Mouse (Mus musculus) embryonic facial prominence, embryonic 14.5 days (tissue): ENCODE results near the gene Slc35g3. TPM values are rescaled to one million over a fixed set of nuclear protein-coding genes. Genes with fewer than 3 reads are reported as not detected.
A peak's percentile ranks its signal among the peaks of the same experiment; 100 is the strongest.

ENCODE experiments used
- ATAC-seq: fragments of 200-750 bp; cut with Nextera tagmentation; 2 replicates; pipeline ENCODE4 v1.8.0; 2017; ENCODE audit warnings: low read depth, moderate number of reproducible peaks, moderate TSS enrichment
- DNase-seq: peaks from one replicate; pipeline ENCODE4 v3.0.0-alpha.2; 2015; ENCODE audit warnings: low spot score
- H3K27ac ChIP-seq: fragments of 300-500 bp; sonication (generic); replicated peaks from 2 replicates; pipeline ENCODE4 v1.5.1; 2014; ENCODE audit warnings: low read depth, mild to moderate bottlenecking, low read length, moderate library complexity
- H3K27me3 ChIP-seq: fragments of 300-500 bp; sonication (generic); replicated peaks from 2 replicates; pipeline ENCODE4 v1.6.1; 2014; ENCODE audit warnings: low read length; ENCODE audit not compliant: control insufficient read depth, insufficient read depth
- H3K36me3 ChIP-seq: fragments of 300-500 bp; sonication (generic); 2 replicates; pipeline ENCODE4 v1.6.1; 2014; ENCODE audit warnings: low read length, mixed read lengths; ENCODE audit not compliant: control insufficient read depth, insufficient read depth
- H3K4me1 ChIP-seq: fragments of 300-500 bp; sonication (generic); 2 replicates; pipeline ENCODE4 v1.6.1; 2014; ENCODE audit warnings: antibody characterized with exemption, low read length; ENCODE audit not compliant: control insufficient read depth, insufficient read depth
- H3K4me2 ChIP-seq: fragments of 300-500 bp; sonication (generic); 2 replicates; pipeline ENCODE4 v1.6.1; 2014; ENCODE audit warnings: low read depth, mild to moderate bottlenecking, low read length, moderate library complexity, mixed read lengths
- H3K4me3 ChIP-seq: fragments of 300-500 bp; sonication (generic); 2 replicates; pipeline ENCODE4 v1.5.1; 2014; ENCODE audit warnings: low read depth, mild to moderate bottlenecking, low read length
- H3K9ac ChIP-seq: fragments of 300-500 bp; sonication (generic); 2 replicates; pipeline ENCODE4 v1.6.1; 2014; ENCODE audit warnings: low read depth, mild to moderate bottlenecking, low read length, moderate library complexity, mixed read lengths
- H3K9me3 ChIP-seq: fragments of 300-500 bp; sonication (generic); 2 replicates; pipeline ENCODE4 v1.6.1; 2016; ENCODE audit warnings: low read length; ENCODE audit not compliant: control insufficient read depth
- WGBS: fragments of 180-500 bp; shearing (Covaris S2); extraction: QIAGEN DNeasy Blood & Tissue Kit; methylation state at CpG from one replicate; pipeline ENCODE4 v1.1.7; 2014; 5-methylcytosine and 5-hydroxymethylcytosine counted together
- polyA plus RNA-seq: library from polyadenylated mRNA; unstranded; fragments of >200 nt; fragmentation: Nextera tagmentation; extraction: Ambion mirVana; gene quantifications from 2 replicates; pipeline ENCODE4 v1.2.1, GENCODE M21; 2014

Slc35g3 gene
- polyA plus RNA-seq, 1 experiment from 2014 or later: not detected

- no peak for DNase-seq
Observed at GRCm38 (mm10) chr11:69763551-69763950, 1.8 kb upstream of the Slc35g3 start.

GRCm38 (mm10) chr11:69760901-69761200 lies 917 bp downstream of the Slc35g3 start:
- DNase-seq (no peak), ATAC-seq (no peak)
- Histone ChIP-seq H3K9me3 (no peaks in the 10 kb centered on the region), H3K36me3 (no peaks in the 10 kb centered on the region), H3K4me2 (no peak overlapping the region), H3K4me3 (no peak overlapping the region), H3K27ac (no peak overlapping the region), H3K9ac (no peak overlapping the region), H3K27me3 (no peaks in the 10 kb centered on the region), H3K4me1 (peaks cover 25% of the 10 kb centered on the region)
- 90% methylated on average over 7 of the region's 7 CpGs for WGBS

More at GRCm38 (mm10) chr11:69763551-69763950, 1.8 kb upstream of the Slc35g3 start:
- Histone ChIP-seq H3K36me3 (no peaks in the 10 kb centered on the region), H3K4me2 (no peak overlapping the region), H3K4me3 (no peak overlapping the region), H3K9me3 (no peaks in the 10 kb centered on the region), H3K4me1 (peaks cover 12% of the 10 kb centered on the region), H3K9ac (no peak overlapping the region), H3K27me3 (no peaks in the 10 kb centered on the region), H3K27ac (no peak overlapping the region)
- ATAC-seq: no peak
- 64% methylated on average over 7 of the region's 7 CpGs for WGBS

GRCm38 (mm10) chr11:69760160-69760900 lies 1.4 kb downstream of the Slc35g3 start:
- peaks cover 31% of the 10 kb centered on the region for H3K4me1 ChIP-seq
- H3K27me3 ChIP-seq: no peaks in the 10 kb centered on the region
- no peaks in the 10 kb centered on the region for H3K36me3 ChIP-seq
- no peak for ATAC-seq
- H3K4me2 ChIP-seq: peak overlapping the region; percentile 74
- WGBS: 82% methylated on average over 14 of the region's 14 CpGs
- H3K4me3 ChIP-seq: peak overlapping the region; percentile 50; the same call in 1 of the 2 replicates
- no peaks in the 10 kb centered on the region for H3K9me3 ChIP-seq
- H3K9ac ChIP-seq: peak overlapping the region; percentile 76; the same call in 1 of the 2 replicates
- H3K27ac ChIP-seq: peak overlapping the region; percentile 99
- DNase-seq: no peak

GRCm38 (mm10) chr11:69758971-69759721 lies 2.6 kb downstream of the Slc35g3 start:
- ATAC-seq (peak; percentile 89), DNase-seq (peak; percentile 98)
- Histone ChIP-seq H3K36me3 (no peaks in the 10 kb centered on the region), H3K9ac (peak overlapping the region; percentile 76), H3K4me1 (peaks cover 34% of the 10 kb centered on the region), H3K27me3 (no peaks in the 10 kb centered on the region), H3K27ac (peak overlapping the region; percentile 99), H3K4me3 (peak overlapping the region; percentile 50), H3K4me2 (peak overlapping the region; percentile 74), H3K9me3 (no peaks in the 10 kb centered on the region)
- WGBS: under 1% methylated on average over 35 of the region's 37 CpGs

- Histone ChIP-seq H3K4me1 (peaks cover 34% of the 10 kb centered on the region), H3K36me3 (no peaks in the 10 kb centered on the region)
- under 1% methylated on average over 22 of the region's 36 CpGs for WGBS
Observed at GRCm38 (mm10) chr11:69758478-69758970, 3.2 kb downstream of the Slc35g3 start, which contains the start of gene Polr2a. TSS of gene Polr2a (minus strand) at chr11:69758637.

GRCm38 (mm10) chr11:69758090-69758456 lies 3.7 kb downstream of the Slc35g3 start:
- no peaks in the 10 kb centered on the region for H3K27me3 ChIP-seq
- peak; percentile 84 for ATAC-seq
- DNase-seq: peak; percentile 97
- no peaks in the 10 kb centered on the region for H3K36me3 ChIP-seq
- no peaks in the 10 kb centered on the region for H3K9me3 ChIP-seq
- WGBS: under 1% methylated on average over 26 of the region's 26 CpGs
- H3K9ac ChIP-seq: peak overlapping the region; percentile 76
- peak overlapping the region; percentile 50 for H3K4me3 ChIP-seq
- H3K27ac ChIP-seq: peak overlapping the region; percentile 99
- H3K4me2 ChIP-seq: peak overlapping the region; percentile 74
- H3K4me1 ChIP-seq: peaks cover 34% of the 10 kb centered on the region

More at GRCm38 (mm10) chr11:69758478-69758970, 3.2 kb downstream of the Slc35g3 start, which contains the start of gene Polr2a:
- Histone ChIP-seq H3K9me3 (no peaks in the 10 kb centered on the region), H3K27ac (peak within 1 kb of the TSS; percentile 99), H3K4me2 (peak within 1 kb of the TSS; percentile 74), H3K27me3 (no peaks in the 10 kb centered on the region), H3K9ac (peak within 1 kb of the TSS; percentile 76), H3K4me3 (peak within 1 kb of the TSS; percentile 50)
- DNase-seq: peak; percentile 98
- ATAC-seq: peak; percentile 95

- Histone ChIP-seq H3K4me1 (peaks cover 34% of the 10 kb centered on the region), H3K9ac (peak overlapping the region; percentile 76), H3K27ac (peak overlapping the region; percentile 99; the same call in 1 of the 2 replicates), H3K9me3 (no peaks in the 10 kb centered on the region), H3K4me3 (peak overlapping the region; percentile 50), H3K4me2 (peak overlapping the region; percentile 74), H3K27me3 (no peaks in the 10 kb centered on the region), H3K36me3 (no peaks in the 10 kb centered on the region)
- no peak for ATAC-seq
- no peak for DNase-seq
- WGBS: 36% methylated on average over 9 of the region's 9 CpGs
Observed at GRCm38 (mm10) chr11:69757303-69758089, 4.3 kb downstream of the Slc35g3 start.

- 54% methylated on average over 3 of the region's 3 CpGs for WGBS
- peak; percentile 86 for DNase-seq
- no peaks in the 10 kb centered on the region for H3K9me3 ChIP-seq
Observed at GRCm38 (mm10) chr11:69754701-69755100, 7.1 kb downstream of the Slc35g3 start.

More at GRCm38 (mm10) chr11:69754701-69755100, 7.1 kb downstream of the Slc35g3 start:
- no peak overlapping the region for H3K4me3 ChIP-seq
- no peaks in the 10 kb centered on the region for H3K36me3 ChIP-seq
- H3K4me1 ChIP-seq: peaks cover 25% of the 10 kb centered on the region
- no peak for ATAC-seq
- peak overlapping the region; percentile 46; the same call in 1 of the 2 replicates for H3K4me2 ChIP-seq
- H3K27ac ChIP-seq: no peak overlapping the region
- no peak overlapping the region for H3K9ac ChIP-seq
- no peaks in the 10 kb centered on the region for H3K27me3 ChIP-seq
